Mouse (Mus musculus) adrenal gland, postnatal 36 days (tissue): ENCODE measurements at regions not wholly inside any gene's neighbourhood (a gene's known extent, or its start where the extent isn't known, plus 50 kb on each side); places are given as distances from the start of the nearest gene placed in this dataset.

Experiments
- DNase-seq, 2 experiments: peaks; one replicate each; pipeline ENCODE4 v3.0.0; 2021; ENCODE audit warnings: mixed read lengths in 1 of 2

DNA sequence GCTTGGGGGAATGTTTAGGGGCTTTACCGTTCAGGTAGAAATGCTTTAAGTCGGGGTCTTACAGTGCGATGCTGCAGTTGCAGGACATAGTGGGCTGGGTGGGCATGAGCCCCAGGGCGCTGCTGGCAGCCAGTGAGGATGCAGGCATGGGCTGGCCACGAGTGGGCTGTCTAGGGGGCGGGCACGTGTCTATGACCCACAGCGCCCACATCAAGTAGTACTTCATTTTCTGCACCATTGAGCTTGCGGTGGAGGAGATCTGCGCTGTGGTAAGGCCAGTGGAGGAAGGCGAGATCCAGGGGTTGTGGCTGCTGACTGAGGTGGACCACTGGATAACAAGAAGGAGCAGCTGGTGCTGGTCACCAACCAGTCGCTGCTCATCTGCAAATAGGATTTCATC, 52.4 kb upstream of the Olfr291 start:
- DNase-seq: no peak

DNA sequence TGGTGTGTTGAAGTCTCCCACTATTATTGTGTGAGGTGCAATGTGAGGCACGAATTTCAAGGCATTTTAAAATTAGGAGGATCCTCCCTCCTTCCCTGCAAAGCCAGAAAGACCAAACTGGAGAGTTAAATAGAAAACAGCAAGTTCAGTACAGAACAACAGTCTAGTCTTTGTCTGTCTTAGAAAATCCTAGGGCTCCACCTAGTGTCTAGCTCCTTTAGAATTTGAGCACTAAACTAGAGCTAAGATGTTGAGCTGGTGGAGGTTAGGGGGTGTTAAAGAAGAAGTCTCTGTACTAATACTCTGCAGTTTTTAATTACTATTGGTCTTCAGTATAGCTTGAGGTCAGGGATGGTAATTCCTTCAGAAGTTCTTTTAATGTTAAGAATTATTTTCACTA, 58.7 kb upstream of the Olfr291 start:
- DNase-seq: peak in 1 of 2 experiments; percentile 8

DNA sequence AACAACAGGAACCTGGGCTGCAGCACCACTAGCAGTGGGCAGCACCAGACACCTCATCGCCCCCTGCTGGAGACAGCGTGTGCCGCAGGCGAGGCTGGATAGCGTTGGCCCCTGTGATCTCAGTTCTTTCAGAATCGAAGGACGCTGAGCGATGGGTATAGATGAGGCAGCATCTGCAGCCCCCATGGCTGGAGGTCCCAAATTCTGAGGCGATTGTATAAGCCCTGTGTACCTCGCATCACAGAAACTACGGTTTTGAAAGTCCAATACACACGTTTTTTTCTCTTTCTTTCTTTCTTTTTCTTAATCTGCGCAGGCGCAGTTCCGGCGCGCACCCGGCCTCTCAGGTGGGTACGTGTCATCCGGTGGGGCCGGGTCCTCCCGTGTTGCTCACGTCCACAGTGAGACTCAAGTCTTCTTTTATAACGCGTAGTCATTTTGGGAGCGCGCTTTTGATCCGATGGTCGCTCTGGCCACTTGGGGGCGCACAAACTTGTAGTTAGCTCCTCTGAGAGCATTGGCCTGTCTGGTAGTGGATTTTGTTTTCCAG, 74.0 kb upstream of the Olfr291 start:
- peak; percentile 89 to 91 for DNase-seq

- no peak for DNase-seq
Measured at GRCm38 (mm10) chr7:84777696-84778095, 75.7 kb upstream of the Olfr291 start.

GRCm38 (mm10) chr7:84756261-84756660, 66.5 kb upstream of the Zfand6 start:
- DNase-seq: no peak

DNA sequence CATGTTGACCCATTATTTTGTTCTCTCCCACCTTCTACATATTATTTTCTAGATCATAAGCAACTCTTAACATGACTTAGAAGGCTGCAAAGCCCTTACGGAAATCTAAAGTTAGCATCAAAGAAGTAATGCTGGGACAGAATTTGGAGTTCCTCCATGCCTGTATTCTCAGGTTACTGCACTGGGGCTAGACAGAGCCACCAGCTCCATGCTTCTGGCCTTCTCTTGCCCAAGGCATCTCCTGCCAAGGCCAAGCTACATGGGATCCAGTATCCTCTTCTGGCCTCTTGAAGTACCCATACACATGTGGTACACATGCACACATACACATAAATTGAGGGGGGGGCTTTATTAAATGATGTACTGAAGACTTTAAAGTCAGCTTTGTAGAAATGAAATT, 63.6 kb upstream of the Zfand6 start:
- no peak for DNase-seq

DNA sequence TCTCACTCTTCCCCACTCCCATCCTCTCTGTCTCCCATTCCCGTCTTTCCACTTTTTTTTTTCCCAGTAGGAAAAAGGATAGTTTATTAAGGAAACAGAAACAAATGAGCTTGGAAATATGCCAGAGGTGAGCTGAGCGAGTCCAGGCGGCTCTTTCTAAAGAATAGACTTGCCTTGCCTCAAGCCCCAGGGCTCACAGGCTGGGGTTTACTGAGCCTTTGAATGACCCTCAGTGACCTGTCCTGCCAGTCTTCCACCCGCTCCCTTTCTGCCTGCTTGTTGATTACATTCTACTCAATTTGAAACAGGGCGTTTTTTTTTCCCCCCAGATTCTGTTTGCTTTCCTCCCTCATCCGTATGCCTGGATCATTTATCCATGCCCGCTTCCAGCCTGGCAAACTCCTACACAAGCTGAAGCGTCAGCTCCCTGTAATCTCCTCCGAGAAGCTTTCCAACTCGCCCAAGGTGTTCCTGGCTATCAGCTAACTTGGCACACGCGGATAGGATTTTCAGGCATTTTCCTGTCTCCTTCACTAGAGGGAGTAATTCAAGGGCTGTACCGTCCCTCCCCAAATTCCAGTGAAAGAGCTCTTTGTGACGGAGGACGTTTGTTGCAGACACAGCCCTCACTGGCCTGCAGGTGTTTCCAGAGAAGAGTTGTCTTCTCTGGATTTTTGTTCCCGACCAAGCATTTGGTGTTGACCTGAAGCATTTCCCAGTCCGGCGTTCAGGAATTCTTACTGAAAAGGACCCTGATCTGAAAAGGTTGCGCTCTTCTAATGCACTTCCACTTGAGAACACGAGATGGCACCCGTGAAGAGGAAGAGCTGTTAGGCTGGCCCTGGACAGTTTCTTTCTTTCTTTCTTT, 59.9 kb upstream of the Zfand6 start:
- DNase-seq: peak; percentile 65 to 73

GRCm38 (mm10) chr7:84747847-84748246, 58.1 kb upstream of the Zfand6 start:
- peak in 1 of 2 experiments; percentile 1 for DNase-seq

GRCm38 (mm10) chr7:84744321-84745070, 54.7 kb upstream of the Zfand6 start:
- no peak for DNase-seq

DNA sequence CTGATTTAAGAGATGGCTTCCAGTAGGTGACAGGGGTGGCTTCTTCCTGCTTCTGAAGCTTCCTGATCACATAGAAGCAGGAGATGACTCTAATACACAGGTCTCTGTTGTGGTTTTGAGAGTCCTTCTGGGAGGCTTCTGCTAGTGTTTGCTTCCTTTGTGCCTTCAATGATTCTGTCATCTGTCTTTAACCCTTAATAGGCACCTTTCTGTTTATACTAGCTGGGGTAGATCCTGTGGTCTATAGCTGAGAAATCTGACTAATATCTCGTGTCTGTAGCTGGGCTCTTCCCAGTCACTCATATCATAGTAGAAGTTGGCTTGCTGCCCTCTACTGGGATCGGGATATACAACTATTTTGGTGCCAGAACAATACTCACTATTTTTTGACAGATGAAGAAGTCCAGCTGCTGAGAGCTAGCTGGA, 50.2 kb upstream of the Zfand6 start:
- peak; percentile 17 to 56 for DNase-seq
